Mouse (Mus musculus) embryo, embryonic 10 days (tissue): ENCODE measurements around the gene Ahcy.
"Not testable (repeated sequence)": the region's sequence is repeated elsewhere in the genome, so short reads cannot be mapped to it uniquely, and the experiment has no call there.

ENCODE experiments used
- DNase-seq: peaks from one replicate; pipeline ENCODE4 v3.0.0-alpha.2; 2015; ENCODE audit warnings: low spot score

Gene Ahcy

GRCm38 (mm10) chr2:155019673-155020072 is 54.6 kb downstream of the Ahcy start:
- DNase-seq: peak; percentile 98

GRCm38 (mm10) chr2:155018762-155019641 is 55.3 kb downstream of the Ahcy start:
- DNase-seq: peak; percentile 90

- DNase-seq: peak; percentile 22
Measured at GRCm38 (mm10) chr2:155018251-155018755, 56.0 kb downstream of the Ahcy start, which contains the start of gene Gm14226. Gene Gm14226, plus strand, starts transcription at chr2:155018266.

- DNase-seq: not testable (repeated sequence)
Measured at GRCm38 (mm10) chr2:155016751-155017150, 57.5 kb downstream of the Ahcy start.

- no peak for DNase-seq
Measured at GRCm38 (mm10) chr2:155012991-155013390, 61.3 kb downstream of the Ahcy start.

GRCm38 (mm10) chr2:155011086-155011656 is 63.1 kb downstream of the Ahcy start:
- peak; percentile 12 for DNase-seq
